Mouse (Mus musculus) midbrain, postnatal 0 days (tissue): Measurements from ENCODE around the gene Pnpla7. TPM values are rescaled to one million over a fixed set of nuclear protein-coding genes. Genes with fewer than 3 reads are reported as not detected.

Source experiments
- ATAC-seq: fragments of 200-750 bp; cut with Nextera tagmentation; 2 replicates; pipeline ENCODE4 v1.8.0; 2017; ENCODE audit warnings: moderate number of reproducible peaks, mild to moderate bottlenecking, moderate TSS enrichment, moderate library complexity; ENCODE audit not compliant: low FRiP score
- DNase-seq: peaks from one replicate; pipeline ENCODE4 v3.0.0-alpha.2; 2015; ENCODE audit warnings: low spot score
- H3K27ac ChIP-seq: fragments of 300-500 bp; sonication (generic); 2 replicates; pipeline ENCODE4 v1.5.1; 2014; ENCODE audit warnings: low read depth, mild to moderate bottlenecking, low read length, mixed read lengths
- H3K27me3 ChIP-seq: fragments of 300-500 bp; sonication (generic); 2 replicates; pipeline ENCODE4 v1.6.1; 2014; ENCODE audit warnings: low read length, control low read depth, mixed read lengths; ENCODE audit not compliant: insufficient read depth
- H3K36me3 ChIP-seq: fragments of 300-500 bp; sonication (generic); 2 replicates; pipeline ENCODE4 v1.6.1; 2014; ENCODE audit warnings: low read length, control low read depth, mixed read lengths; ENCODE audit not compliant: insufficient read depth
- H3K4me1 ChIP-seq: fragments of 300-500 bp; sonication (generic); 2 replicates; pipeline ENCODE4 v1.6.1; 2014; ENCODE audit warnings: mild to moderate bottlenecking, control low read depth, antibody characterized with exemption, low read length, mixed read lengths; ENCODE audit not compliant: insufficient read depth
- H3K4me2 ChIP-seq: fragments of 300-500 bp; sonication (generic); 2 replicates; pipeline ENCODE4 v1.6.1; 2014; ENCODE audit warnings: low read depth, mild to moderate bottlenecking, low read length, mixed read lengths; ENCODE audit not compliant: poor library complexity, severe bottlenecking
- H3K4me3 ChIP-seq: fragments of 300-500 bp; sonication (generic); 2 replicates; pipeline ENCODE4 v1.5.1; 2014; ENCODE audit warnings: low read depth, mild to moderate bottlenecking, low read length, moderate library complexity
- H3K9ac ChIP-seq: fragments of 300-500 bp; sonication (generic); replicated peaks from 2 replicates; pipeline ENCODE4 v1.6.1; 2014; ENCODE audit warnings: mild to moderate bottlenecking, low read length, moderate library complexity, mixed read lengths; ENCODE audit not compliant: poor library complexity, severe bottlenecking
- H3K9me3 ChIP-seq: fragments of 300-500 bp; sonication (generic); 2 replicates; pipeline ENCODE4 v1.6.1; 2016; ENCODE audit warnings: low read length, control low read depth
- CTCF ChIP-seq: IDR thresholded peaks from 2 replicates; pipeline ENCODE4 v1.5.1; 2016; ENCODE audit warnings: antibody characterized with exemption, mild to moderate bottlenecking
- WGBS: fragments of 180-500 bp; shearing (Covaris S2); extraction: QIAGEN DNeasy Blood & Tissue Kit; methylation state at CpG from one replicate; pipeline ENCODE4 v1.1.7; 2014; 5-methylcytosine and 5-hydroxymethylcytosine counted together
- polyA plus RNA-seq: library from polyadenylated mRNA; unstranded; fragments of >200 nt; fragmentation: Nextera tagmentation; extraction: Ambion mirVana; gene quantifications from 2 replicates; pipeline ENCODE4 v1.2.1, GENCODE M21; 2015
- total RNA-seq: library from RNA; depleted of rRNA; stranded (reverse); fragments of >200 nt; gene quantifications from 2 replicates; pipeline ENCODE4 v1.2.3, GENCODE M21; 2014

Pnpla7 gene
- total and polyA plus RNA-seq, 2 experiments from 2014 or later: 3.2 to 3.6 TPM

- no peaks in the 10 kb centered on the region for H3K27me3 ChIP-seq
- WGBS: under 1% methylated on average over 62 of the region's 64 CpGs
- peak within 1 kb of the TSS; percentile 94 for H3K4me2 ChIP-seq
- peak within 1 kb of the TSS; percentile 48 for H3K4me3 ChIP-seq
- H3K36me3 ChIP-seq: peaks cover 9% of the 10 kb centered on the region
- peaks cover 3% of the 10 kb centered on the region; the same call in 1 of the 2 replicates for H3K4me1 ChIP-seq
- H3K9ac ChIP-seq: peak within 1 kb of the TSS; percentile 72
- TF ChIP-seq CTCF: no peak
- ATAC-seq (peak; percentile 100), DNase-seq (peak; percentile 99)
- H3K9me3 ChIP-seq: no peaks in the 10 kb centered on the region
- peak within 1 kb of the TSS; percentile 84 for H3K27ac ChIP-seq
Observed at GRCm38 (mm10) chr2:24974906-24975703, 728 bp upstream of the Pnpla7 start, which contains the start of gene Mrpl41. Mrpl41 (minus strand) TSS chr2:24975098.

- H3K27ac ChIP-seq: no peak overlapping the region
- no peak for DNase-seq
- H3K9ac ChIP-seq: no peak overlapping the region
- 95% methylated on average over 5 of the region's 5 CpGs for WGBS
- peaks cover 3% of the 10 kb centered on the region; the same call in 1 of the 2 replicates for H3K4me1 ChIP-seq
- no peak overlapping the region for H3K4me2 ChIP-seq
- no peak for ATAC-seq
- no peaks in the 10 kb centered on the region for H3K9me3 ChIP-seq
- H3K36me3 ChIP-seq: peaks cover 3% of the 10 kb centered on the region; the same call in 1 of the 2 replicates
- no peak for TF ChIP-seq CTCF
- H3K4me3 ChIP-seq: no peak overlapping the region
- H3K27me3 ChIP-seq: no peaks in the 10 kb centered on the region
Observed at GRCm38 (mm10) chr2:24976960-24977359, 1.1 kb downstream of the Pnpla7 start.

GRCm38 (mm10) chr2:24987762-24988161 lies 11.9 kb downstream of the Pnpla7 start:
- no peak for DNase-seq
- TF ChIP-seq CTCF: no peak
- Histone ChIP-seq H3K9ac (no peak overlapping the region), H3K4me2 (no peak overlapping the region), H3K9me3 (no peaks in the 10 kb centered on the region), H3K4me3 (no peak overlapping the region), H3K36me3 (no peaks in the 10 kb centered on the region), H3K27ac (no peak overlapping the region), H3K27me3 (no peaks in the 10 kb centered on the region), H3K4me1 (no peaks in the 10 kb centered on the region)
- 79% methylated on average over 2 of the region's 2 CpGs for WGBS
- ATAC-seq: no peak

GRCm38 (mm10) chr2:24995332-24995731 lies 19.5 kb downstream of the Pnpla7 start:
- no peaks in the 10 kb centered on the region for H3K27me3 ChIP-seq
- no peak overlapping the region for H3K4me3 ChIP-seq
- no peaks in the 10 kb centered on the region for H3K4me1 ChIP-seq
- WGBS: 92% methylated on average over 6 of the region's 6 CpGs
- H3K36me3 ChIP-seq: no peaks in the 10 kb centered on the region
- H3K9ac ChIP-seq: no peak overlapping the region
- no peak overlapping the region for H3K27ac ChIP-seq
- ATAC-seq: no peak
- no peak for TF ChIP-seq CTCF
- H3K9me3 ChIP-seq: no peaks in the 10 kb centered on the region
- H3K4me2 ChIP-seq: no peak overlapping the region
- no peak for DNase-seq

GRCm38 (mm10) chr2:24996471-24996870 lies 20.6 kb downstream of the Pnpla7 start:
- Histone ChIP-seq H3K27me3 (no peaks in the 10 kb centered on the region), H3K36me3 (no peaks in the 10 kb centered on the region), H3K9me3 (no peaks in the 10 kb centered on the region), H3K4me1 (no peaks in the 10 kb centered on the region), H3K4me2 (no peak overlapping the region), H3K9ac (no peak overlapping the region), H3K4me3 (no peak overlapping the region), H3K27ac (no peak overlapping the region)
- no peak for TF ChIP-seq CTCF
- DNase-seq (no peak), ATAC-seq (no peak)
- whole genome bisulfite sequencing: 88% methylated on average over 2 of the region's 2 CpGs

GRCm38 (mm10) chr2:25000544-25001235 lies 24.9 kb downstream of the Pnpla7 start:
- Histone ChIP-seq H3K27ac (no peak overlapping the region), H3K9me3 (no peaks in the 10 kb centered on the region), H3K4me3 (no peak overlapping the region), H3K9ac (no peak overlapping the region), H3K36me3 (no peaks in the 10 kb centered on the region), H3K4me1 (no peaks in the 10 kb centered on the region), H3K4me2 (no peak overlapping the region), H3K27me3 (no peaks in the 10 kb centered on the region)
- TF ChIP-seq CTCF: peak; percentile 68
- 64% methylated on average over 3 of the region's 3 CpGs for WGBS
- DNase-seq (peak; percentile 20), ATAC-seq (no peak)
